Mouse (Mus musculus) MN1 (cell line): Measurements from ENCODE around the gene Ptprj.

Experiments used
- DNase-seq: peaks from one replicate; pipeline ENCODE4 v3.0.0-alpha.2; 2016; ENCODE audit warnings: low spot score

The Ptprj gene

DNA sequence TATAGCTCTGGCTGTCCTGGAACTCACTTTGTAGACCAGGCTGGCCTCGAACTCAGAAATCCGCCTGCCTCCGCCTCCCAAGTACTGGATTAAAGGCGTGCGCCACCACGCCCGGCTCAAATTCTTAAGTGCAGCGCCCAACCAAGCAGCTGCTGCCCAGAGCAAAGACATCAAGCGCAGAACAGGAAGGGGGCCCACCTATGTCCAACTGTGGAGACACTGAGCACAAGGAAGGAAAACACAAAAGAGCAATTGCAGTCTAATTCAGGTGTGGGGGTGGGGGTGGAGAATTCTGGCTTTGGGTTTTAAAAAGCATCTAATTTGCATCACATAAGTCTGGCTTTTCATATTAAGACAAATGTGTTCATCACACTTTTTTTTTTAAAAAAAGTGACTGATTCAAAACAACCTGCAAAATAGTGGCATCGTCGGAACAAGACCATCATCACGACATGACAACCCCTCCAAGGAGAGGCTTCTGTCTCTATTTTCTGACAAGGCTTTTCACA is 20.7 kb downstream of the Ptprj start:
- DNase-seq, result no peak

- no peak for DNase-seq
Observed at GRCm38 (mm10) chr2:90559015-90559687, 21.3 kb downstream of the Ptprj start.

GRCm38 (mm10) chr2:90558361-90558760 is 22.1 kb downstream of the Ptprj start:
- no peak for DNase-seq

- DNase-seq, result no peak
Observed at GRCm38 (mm10) chr2:90557913-90558312, 22.5 kb downstream of the Ptprj start.

- no peak for DNase-seq
Observed at GRCm38 (mm10) chr2:90555744-90556143, 24.7 kb downstream of the Ptprj start.

- peak; percentile 36 for DNase-seq
Observed at GRCm38 (mm10) chr2:90554806-90555205, 25.6 kb downstream of the Ptprj start.

DNA sequence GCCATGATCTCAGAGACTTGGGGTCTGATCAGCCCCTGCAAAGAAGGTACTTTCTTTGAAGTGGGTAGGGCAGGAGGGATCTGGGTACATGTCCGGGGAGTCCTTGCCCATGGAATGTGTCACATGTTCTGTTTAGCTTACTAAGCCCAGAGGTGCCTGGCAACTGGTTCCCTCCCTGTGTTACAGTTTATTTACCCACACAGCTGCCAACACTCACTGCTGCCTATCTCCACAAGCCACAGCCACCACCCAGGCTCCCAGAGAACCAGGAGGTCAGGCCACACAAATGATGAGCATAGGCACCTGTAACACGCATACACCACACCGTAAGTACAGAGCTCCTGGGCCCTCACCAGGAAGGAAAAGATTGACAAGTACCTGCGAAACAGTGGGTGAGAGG is 26.6 kb downstream of the Ptprj start:
- DNase-seq, result no peak

DNA sequence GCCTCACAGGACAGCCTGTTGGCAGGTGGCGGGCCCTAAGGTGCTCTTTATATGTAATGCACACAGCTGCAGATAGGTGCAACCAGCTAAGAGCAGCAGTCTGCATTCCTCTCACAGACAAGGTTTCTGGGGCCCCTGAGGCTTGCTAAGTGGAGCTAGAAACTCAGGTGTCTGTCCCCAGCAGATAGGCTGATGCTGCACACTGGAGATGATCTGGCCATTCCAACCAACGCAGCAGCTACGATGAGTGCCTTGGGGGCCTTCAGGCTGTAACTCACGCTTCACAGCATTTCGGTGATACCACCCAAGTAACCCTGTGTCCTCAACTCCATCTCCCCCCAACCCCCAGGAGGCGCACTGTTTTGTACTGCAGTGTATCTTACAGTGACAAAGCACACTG is 29.8 kb downstream of the Ptprj start:
- no peak for DNase-seq

DNA sequence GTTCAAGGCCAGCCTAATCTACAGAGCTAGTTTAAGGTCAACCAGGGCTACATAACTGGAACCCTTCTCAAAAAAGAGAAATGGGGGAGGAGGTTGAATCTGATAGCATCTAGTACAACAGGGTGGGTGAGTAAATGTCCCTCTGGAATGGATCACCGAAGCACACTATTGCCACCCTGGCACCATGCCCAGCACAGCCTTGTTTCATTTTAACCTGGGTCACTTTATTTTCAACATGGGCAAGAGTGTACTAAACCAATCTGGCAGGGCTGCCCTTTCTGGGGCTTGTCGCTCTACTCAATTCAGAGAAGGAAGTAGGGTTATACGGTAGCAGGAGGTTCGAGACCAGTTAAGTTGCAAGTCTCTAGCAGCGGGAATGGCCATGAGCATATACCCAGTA is 31.9 kb downstream of the Ptprj start:
- peak; percentile 30 for DNase-seq

- no peak for DNase-seq
Observed at GRCm38 (mm10) chr2:90547144-90547609, 33.3 kb downstream of the Ptprj start.

DNA sequence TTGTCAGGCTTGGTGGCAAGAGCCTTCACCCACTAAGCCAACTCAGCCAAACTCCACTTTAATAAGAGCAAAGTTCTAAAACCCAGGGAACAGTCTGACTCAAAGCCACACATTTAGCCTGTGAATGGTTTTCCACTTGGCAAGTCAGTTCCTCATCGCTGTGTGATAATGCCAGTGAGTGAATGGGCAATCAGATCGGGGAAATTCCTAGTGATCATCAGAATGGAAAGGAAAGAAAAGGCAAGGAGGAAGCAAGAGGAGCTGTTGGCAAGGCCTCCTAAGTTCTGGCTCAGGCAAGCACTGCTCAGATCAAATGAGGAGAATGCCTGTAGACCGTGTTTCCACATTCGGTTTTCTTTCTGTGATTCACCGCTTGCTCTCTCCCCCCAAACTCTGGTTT is 35.2 kb downstream of the Ptprj start:
- no peak for DNase-seq

DNA sequence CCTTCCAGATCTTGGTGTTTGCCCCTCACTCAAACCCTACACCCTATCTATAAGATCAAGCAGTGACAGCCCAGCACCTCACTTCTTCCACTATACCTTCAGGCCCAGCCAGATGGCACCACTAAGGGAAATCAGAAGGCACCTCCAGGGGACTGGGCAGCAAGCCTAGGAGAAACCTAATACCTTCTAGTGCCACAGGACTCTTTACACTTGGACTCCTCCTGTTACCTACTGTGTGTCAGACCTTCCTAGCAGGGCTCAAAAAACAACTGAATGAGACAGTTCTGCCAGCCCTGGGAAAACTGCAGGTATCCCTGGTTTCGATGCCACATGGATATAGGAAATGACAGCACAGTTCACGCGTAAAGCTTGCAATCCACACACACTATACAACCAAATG is 36.5 kb downstream of the Ptprj start:
- no peak for DNase-seq

DNA sequence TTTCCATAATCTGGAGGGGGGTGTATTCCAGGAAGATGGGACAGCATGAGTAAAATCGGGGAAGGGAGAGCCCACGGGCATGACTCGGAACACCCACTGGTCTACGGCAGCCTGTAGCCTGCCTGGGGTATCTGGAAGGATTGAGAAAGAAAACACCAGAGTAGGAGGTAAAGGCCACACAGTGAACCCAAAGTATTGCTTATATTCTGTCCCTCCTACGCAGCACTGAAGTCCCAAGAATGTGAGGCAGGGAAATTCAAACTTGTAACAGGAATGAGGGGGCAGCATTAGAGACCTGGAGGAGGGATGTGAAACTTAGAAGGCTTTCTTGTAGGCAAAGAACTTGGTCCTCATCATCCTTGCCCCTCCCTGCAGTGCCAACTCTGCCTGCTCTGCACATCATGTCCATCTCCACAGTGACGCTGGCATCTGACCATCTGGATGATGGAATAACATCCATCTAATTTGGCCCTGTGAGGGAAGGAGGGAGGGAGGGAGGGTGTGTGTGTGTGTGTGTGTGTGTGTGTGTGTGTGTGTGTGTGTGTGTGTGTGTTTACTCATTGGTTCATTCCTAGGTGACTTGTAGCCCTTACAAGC is 37.2 kb downstream of the Ptprj start:
- DNase-seq, result no peak

- peak; percentile 24 for DNase-seq
Observed at GRCm38 (mm10) chr2:90542656-90543055, 37.8 kb downstream of the Ptprj start.

- peak; percentile 69 for DNase-seq
Observed at GRCm38 (mm10) chr2:90539206-90539605, 41.2 kb downstream of the Ptprj start.

DNA sequence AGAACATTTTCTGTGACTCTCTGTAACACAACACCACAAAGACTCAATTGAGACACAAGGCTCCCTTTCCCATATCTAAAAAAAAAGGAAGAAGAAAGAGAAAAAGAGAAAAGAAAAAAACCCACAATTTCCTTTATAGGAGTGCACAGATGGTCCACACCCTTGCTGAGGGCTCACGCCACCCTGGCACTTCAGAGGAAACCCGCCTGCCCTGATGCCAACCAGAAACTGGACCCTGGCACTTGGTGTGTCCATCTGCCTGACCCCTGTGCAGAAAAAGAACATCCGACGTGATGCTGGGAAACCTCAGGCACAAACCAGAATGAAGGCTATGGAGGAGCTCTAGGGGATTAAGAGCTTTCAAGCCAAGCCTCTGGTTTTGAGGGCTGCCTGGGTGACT is 43.2 kb downstream of the Ptprj start:
- no peak for DNase-seq

DNA sequence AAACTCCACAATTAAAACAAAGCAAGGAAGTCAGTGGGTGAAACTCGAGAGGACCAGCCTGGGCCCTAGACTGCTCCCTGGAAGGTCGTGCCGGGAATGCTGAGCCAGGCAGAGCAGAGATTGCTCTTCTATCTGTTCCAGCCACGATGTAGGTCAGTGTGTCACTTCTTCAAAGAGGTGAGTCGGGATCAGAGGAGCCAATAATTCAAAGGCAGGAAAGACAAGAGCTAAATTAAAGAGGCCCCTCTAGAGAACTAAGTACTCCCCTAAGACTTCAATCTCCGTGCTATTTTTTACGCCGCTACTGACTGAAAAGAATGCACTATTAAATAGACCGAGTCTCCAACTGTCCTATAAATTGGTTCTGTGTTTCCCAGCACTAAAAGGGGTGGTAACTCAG is 43.9 kb downstream of the Ptprj start:
- no peak for DNase-seq

GRCm38 (mm10) chr2:90534751-90535150 is 45.7 kb downstream of the Ptprj start:
- no peak for DNase-seq

GRCm38 (mm10) chr2:90533944-90534343 is 46.5 kb downstream of the Ptprj start:
- no peak for DNase-seq

DNA sequence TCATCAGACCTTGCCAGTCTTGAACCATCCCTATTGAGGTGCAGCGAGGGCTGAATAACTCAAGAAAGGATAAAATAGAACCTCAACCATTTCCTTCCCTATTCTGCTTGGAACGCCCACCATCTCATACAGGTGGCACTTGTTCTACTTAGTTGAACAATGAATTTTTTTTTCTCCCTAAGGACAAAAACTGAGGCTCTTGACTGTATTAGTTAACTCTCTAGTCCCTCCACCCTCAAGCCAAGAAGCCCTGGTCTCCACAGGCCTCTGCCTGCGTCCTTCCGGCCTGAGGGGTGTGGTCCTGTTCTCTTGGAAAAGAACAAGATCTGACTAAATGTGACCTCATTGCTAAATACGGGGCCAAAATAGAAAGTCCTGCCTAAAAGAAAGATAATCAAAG is 48.4 kb downstream of the Ptprj start:
- no peak for DNase-seq

- DNase-seq, result no peak
Observed at GRCm38 (mm10) chr2:90528107-90528506, 52.3 kb downstream of the Ptprj start.

DNA sequence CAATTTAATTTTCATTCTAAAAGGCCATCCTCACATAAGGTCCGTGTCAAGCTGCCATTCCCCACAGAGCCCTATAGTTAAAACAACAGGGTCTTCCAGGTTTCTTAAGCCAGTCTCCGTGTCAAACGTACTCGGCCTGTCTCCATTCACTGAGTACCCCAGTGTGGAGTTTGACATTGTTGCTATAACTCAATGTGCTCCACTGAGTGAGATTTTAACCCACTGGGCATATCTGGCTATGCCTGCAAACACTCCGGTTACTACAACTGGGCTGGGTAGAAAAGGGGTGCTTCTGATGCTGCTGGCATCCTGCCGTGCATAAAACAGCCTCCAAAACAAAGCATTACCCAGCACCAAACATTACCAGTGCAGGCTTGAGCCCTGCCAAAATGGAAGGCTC is 53.5 kb downstream of the Ptprj start:
- no peak for DNase-seq

GRCm38 (mm10) chr2:90526564-90526963 is 53.9 kb downstream of the Ptprj start:
- DNase-seq, result no peak

- DNase-seq, result no peak
Observed at GRCm38 (mm10) chr2:90525807-90526206, 54.6 kb downstream of the Ptprj start.
